Mouse (Mus musculus): ENCODE measurements around the gene Tex45.

DNA sequence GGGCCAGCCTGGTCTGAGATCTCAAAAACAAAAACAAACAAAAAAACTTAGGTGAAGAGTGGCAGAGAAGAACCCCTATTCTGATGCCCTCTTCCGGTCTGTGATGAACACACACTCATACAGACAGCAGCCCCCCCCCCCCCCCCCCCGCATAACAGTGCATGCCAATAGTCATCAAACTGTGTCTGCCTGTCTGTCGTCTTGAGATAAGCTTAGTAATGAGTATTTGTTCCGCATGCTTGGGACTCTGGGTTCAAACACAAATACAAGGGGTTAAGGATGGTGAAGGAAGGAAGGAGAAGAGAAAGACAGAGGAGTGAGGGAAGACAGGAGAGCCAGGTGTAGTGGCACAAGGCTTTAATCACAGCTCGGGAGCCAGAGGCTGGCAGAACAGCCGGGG is 34.2 kb upstream of the Tex45 start:
- TF ChIP-seq POLR2A (IDR thresholded peaks at IDR 0.05; ENCODE audit: borderline replicate concordance, extremely low read depth, insufficient read depth, insufficient read length, poor library complexity, severe bottlenecking) (no peak), CTCF (IDR thresholded peaks at IDR 0.05; ENCODE audit: borderline replicate concordance, extremely low read depth, insufficient read depth, insufficient read length) (no peak)

All from brain, embryonic 14.5 days (tissue).